Mouse (Mus musculus): ENCODE results near the gene Tmem117. TPM values are rescaled to one million over a fixed set of nuclear protein-coding genes. Genes with fewer than 3 reads are reported as not detected.

The Tmem117 gene
- polyA plus RNA-seq, 1 experiment from 2014 or later, result 2.3 TPM

- Histone ChIP-seq H3K27ac (ENCODE audit: low read depth, low read length) (no peak overlapping the region), H3K27me3 (replicated peaks; ENCODE audit: control insufficient read depth, insufficient read depth, low read length) (no peaks in the 10 kb centered on the region), H3K4me2 (ENCODE audit: low read length) (no peak overlapping the region), H3K4me1 (ENCODE audit: control insufficient read depth, insufficient read depth, low read length) (no peaks in the 10 kb centered on the region), H3K36me3 (ENCODE audit: control insufficient read depth, insufficient read depth, low read length) (no peaks in the 10 kb centered on the region), H3K4me3 (ENCODE audit: low read depth, low read length) (no peak overlapping the region), H3K9ac (ENCODE audit: low read length) (no peak overlapping the region), H3K9me3 (replicated peaks; ENCODE audit: control insufficient read depth, low read length) (no peaks in the 10 kb centered on the region)
- ATAC-seq, result no peak
- DNase-seq (ENCODE audit: low spot score), result no peak
- WGBS, result 78% methylated on average over 1 of the region's 1 CpGs
Observed at GRCm38 (mm10) chr15:94593586-94593985, 35.4 kb upstream of the Tmem117 start.

- Histone ChIP-seq H3K4me2 (ENCODE audit: low read length) (no peak overlapping the region), H3K27ac (ENCODE audit: low read depth, low read length) (no peak overlapping the region), H3K9ac (ENCODE audit: low read length) (no peak overlapping the region), H3K36me3 (ENCODE audit: control insufficient read depth, insufficient read depth, low read length) (no peaks in the 10 kb centered on the region), H3K27me3 (replicated peaks; ENCODE audit: control insufficient read depth, insufficient read depth, low read length) (no peaks in the 10 kb centered on the region), H3K4me1 (ENCODE audit: control insufficient read depth, insufficient read depth, low read length) (no peaks in the 10 kb centered on the region), H3K9me3 (replicated peaks; ENCODE audit: control insufficient read depth, low read length) (no peaks in the 10 kb centered on the region), H3K4me3 (ENCODE audit: low read depth, low read length) (no peak overlapping the region)
- DNase-seq (ENCODE audit: low spot score) (no peak), ATAC-seq (no peak)
- 88% methylated on average over 11 of the region's 11 CpGs for WGBS
Observed at GRCm38 (mm10) chr15:94600145-94600707, 28.8 kb upstream of the Tmem117 start.

GRCm38 (mm10) chr15:94601339-94601738 is 27.7 kb upstream of the Tmem117 start:
- Histone ChIP-seq H3K27me3 (replicated peaks; ENCODE audit: control insufficient read depth, insufficient read depth, low read length) (no peaks in the 10 kb centered on the region), H3K36me3 (ENCODE audit: control insufficient read depth, insufficient read depth, low read length) (no peaks in the 10 kb centered on the region), H3K27ac (ENCODE audit: low read depth, low read length) (no peak overlapping the region), H3K4me2 (ENCODE audit: low read length) (no peak overlapping the region), H3K9ac (ENCODE audit: low read length) (no peak overlapping the region), H3K4me3 (ENCODE audit: low read depth, low read length) (no peak overlapping the region), H3K9me3 (replicated peaks; ENCODE audit: control insufficient read depth, low read length) (no peaks in the 10 kb centered on the region), H3K4me1 (ENCODE audit: control insufficient read depth, insufficient read depth, low read length) (no peaks in the 10 kb centered on the region)
- WGBS, result 23% methylated on average over 3 of the region's 3 CpGs
- DNase-seq (ENCODE audit: low spot score) (peak; percentile 57), ATAC-seq (no peak)

- no peaks in the 10 kb centered on the region for H3K27me3 ChIP-seq (replicated peaks; ENCODE audit: control insufficient read depth, insufficient read depth, low read length)
- H3K9ac ChIP-seq (ENCODE audit: low read length), result no peak overlapping the region
- no peak overlapping the region for H3K4me3 ChIP-seq (ENCODE audit: low read depth, low read length)
- H3K4me1 ChIP-seq (ENCODE audit: control insufficient read depth, insufficient read depth, low read length), result no peaks in the 10 kb centered on the region
- no peaks in the 10 kb centered on the region for H3K9me3 ChIP-seq (replicated peaks; ENCODE audit: control insufficient read depth, low read length)
- no peak overlapping the region for H3K4me2 ChIP-seq (ENCODE audit: low read length)
- DNase-seq (ENCODE audit: low spot score), result peak; percentile 12
- H3K27ac ChIP-seq (ENCODE audit: low read depth, low read length), result no peak overlapping the region
- ATAC-seq, result no peak
- 75% methylated on average over 3 of the region's 3 CpGs for WGBS
- no peaks in the 10 kb centered on the region for H3K36me3 ChIP-seq (ENCODE audit: control insufficient read depth, insufficient read depth, low read length)
Observed at GRCm38 (mm10) chr15:94602441-94602840, 26.6 kb upstream of the Tmem117 start.

- H3K9ac ChIP-seq (ENCODE audit: low read length), result no peak overlapping the region
- DNase-seq (ENCODE audit: low spot score) (no peak), ATAC-seq (no peak)
- H3K4me3 ChIP-seq (ENCODE audit: low read depth, low read length), result no peak overlapping the region
- H3K4me1 ChIP-seq (ENCODE audit: control insufficient read depth, insufficient read depth, low read length), result no peaks in the 10 kb centered on the region
- no peak overlapping the region for H3K27ac ChIP-seq (ENCODE audit: low read depth, low read length)
- no peaks in the 10 kb centered on the region for H3K36me3 ChIP-seq (ENCODE audit: control insufficient read depth, insufficient read depth, low read length)
- no peaks in the 10 kb centered on the region for H3K27me3 ChIP-seq (replicated peaks; ENCODE audit: control insufficient read depth, insufficient read depth, low read length)
- no peak overlapping the region for H3K4me2 ChIP-seq (ENCODE audit: low read length)
- WGBS, result 92% methylated on average over 8 of the region's 8 CpGs
- no peaks in the 10 kb centered on the region for H3K9me3 ChIP-seq (replicated peaks; ENCODE audit: control insufficient read depth, low read length)
Observed at GRCm38 (mm10) chr15:94607768-94608167, 21.3 kb upstream of the Tmem117 start.

GRCm38 (mm10) chr15:94616036-94616435 is 13.0 kb upstream of the Tmem117 start:
- H3K36me3 ChIP-seq (ENCODE audit: control insufficient read depth, insufficient read depth, low read length), result no peaks in the 10 kb centered on the region
- DNase-seq (ENCODE audit: low spot score), result no peak
- H3K9me3 ChIP-seq (replicated peaks; ENCODE audit: control insufficient read depth, low read length), result no peaks in the 10 kb centered on the region
- no peak overlapping the region for H3K27ac ChIP-seq (ENCODE audit: low read depth, low read length)
- H3K4me1 ChIP-seq (ENCODE audit: control insufficient read depth, insufficient read depth, low read length), result no peaks in the 10 kb centered on the region
- H3K27me3 ChIP-seq (replicated peaks; ENCODE audit: control insufficient read depth, insufficient read depth, low read length), result no peaks in the 10 kb centered on the region
- H3K4me2 ChIP-seq (ENCODE audit: low read length), result no peak overlapping the region
- H3K9ac ChIP-seq (ENCODE audit: low read length), result no peak overlapping the region
- no peak for ATAC-seq
- WGBS, result 93% methylated on average over 11 of the region's 11 CpGs
- no peak overlapping the region for H3K4me3 ChIP-seq (ENCODE audit: low read depth, low read length)

GRCm38 (mm10) chr15:94620909-94621308 is 8.1 kb upstream of the Tmem117 start:
- no peaks in the 10 kb centered on the region for H3K36me3 ChIP-seq (ENCODE audit: control insufficient read depth, insufficient read depth, low read length)
- no peaks in the 10 kb centered on the region for H3K27me3 ChIP-seq (replicated peaks; ENCODE audit: control insufficient read depth, insufficient read depth, low read length)
- DNase-seq (ENCODE audit: low spot score) (no peak), ATAC-seq (no peak)
- H3K9ac ChIP-seq (ENCODE audit: low read length), result no peak overlapping the region
- no peak overlapping the region for H3K4me2 ChIP-seq (ENCODE audit: low read length)
- no peak overlapping the region for H3K4me3 ChIP-seq (ENCODE audit: low read depth, low read length)
- no peaks in the 10 kb centered on the region for H3K9me3 ChIP-seq (replicated peaks; ENCODE audit: control insufficient read depth, low read length)
- H3K4me1 ChIP-seq (ENCODE audit: control insufficient read depth, insufficient read depth, low read length), result no peaks in the 10 kb centered on the region
- H3K27ac ChIP-seq (ENCODE audit: low read depth, low read length), result no peak overlapping the region

- no peaks in the 10 kb centered on the region for H3K4me1 ChIP-seq (ENCODE audit: control insufficient read depth, insufficient read depth, low read length)
- H3K9ac ChIP-seq (ENCODE audit: low read length), result peak overlapping the region; percentile 77
- no peaks in the 10 kb centered on the region for H3K9me3 ChIP-seq (replicated peaks; ENCODE audit: control insufficient read depth, low read length)
- peak overlapping the region; percentile 99 for H3K4me2 ChIP-seq (ENCODE audit: low read length)
- ATAC-seq, result 0 out of 2 replicates have a peak, but pooled peaks have one; percentile 12
- no peak overlapping the region for H3K27ac ChIP-seq (ENCODE audit: low read depth, low read length)
- H3K4me3 ChIP-seq (ENCODE audit: low read depth, low read length), result peak overlapping the region; percentile 63
- DNase-seq (ENCODE audit: low spot score), result no peak
- H3K36me3 ChIP-seq (ENCODE audit: control insufficient read depth, insufficient read depth, low read length), result no peaks in the 10 kb centered on the region
- peaks cover 10% of the 10 kb centered on the region for H3K27me3 ChIP-seq (replicated peaks; ENCODE audit: control insufficient read depth, insufficient read depth, low read length)
- WGBS, result 51% methylated on average over 2 of the region's 2 CpGs
Observed at GRCm38 (mm10) chr15:94628463-94628829, 586 bp upstream of the Tmem117 start.

GRCm38 (mm10) chr15:94630553-94630952 is 1.5 kb downstream of the Tmem117 start:
- no peak for DNase-seq (ENCODE audit: low spot score)
- Histone ChIP-seq H3K36me3 (ENCODE audit: control insufficient read depth, insufficient read depth, low read length) (no peaks in the 10 kb centered on the region), H3K27me3 (replicated peaks; ENCODE audit: control insufficient read depth, insufficient read depth, low read length) (peaks cover 10% of the 10 kb centered on the region), H3K9me3 (replicated peaks; ENCODE audit: control insufficient read depth, low read length) (no peaks in the 10 kb centered on the region), H3K4me2 (ENCODE audit: low read length) (no peak overlapping the region), H3K4me1 (ENCODE audit: control insufficient read depth, insufficient read depth, low read length) (no peaks in the 10 kb centered on the region), H3K27ac (ENCODE audit: low read depth, low read length) (no peak overlapping the region), H3K9ac (ENCODE audit: low read length) (no peak overlapping the region), H3K4me3 (ENCODE audit: low read depth, low read length) (no peak overlapping the region)
- WGBS, result 88% methylated on average over 4 of the region's 4 CpGs
- ATAC-seq, result no peak

Measured in forebrain, embryonic 14.5 days (tissue).